ENCODE assay signal across 10 mouse cellular contexts in genomic region chr2:71865022-71865421, GRCm38 (mm10). TPM values are rescaled to one million over a fixed set of nuclear protein-coding genes. Genes with fewer than 3 reads are reported as not detected.
DNase-seq lines count a peak whose midpoint lies in the region.
"Had no signal": no experiment of that assay in that cellular context is flagged by ENCODE, and none has a peak within 500 bp of the region (broad histone marks: within the 10 kb centered on the region; RNA-seq: fewer than 3 reads in every experiment).

No protein-coding gene starts in this region.

- intact Hi-C loops in left cerebral cortex, postnatal 14 days (cut with DNase I) = no loop called here

- DNase-seq in layer of hippocampus, adult 18-20 months (ENCODE audit: low spot score in 2 of 2) = peak; percentile 78 to 89
- DNase-seq in layer of hippocampus, postnatal 10 days (ENCODE audit: low spot score in 2 of 2) = no peak
- DNase-seq in frontal cortex, postnatal 14 days (ENCODE audit: low spot score in 2 of 2) = peak; percentile 50
- peak; percentile 71 to 72 for DNase-seq in left cerebral cortex, postnatal 14 days (ENCODE audit: low spot score in 2 of 2)
- peak; percentile 92 for DNase-seq in telencephalon, adult 2 months (ENCODE audit: low read depth, low spot score)
- no peak for DNase-seq in embryo, embryonic 11 days
- no peak for DNase-seq in gastrocnemius, postnatal 25 days
- DNase-seq in adipocyte (ENCODE audit: low spot score) = no peak
- DNase-seq: cerebellum, adult 11 months; kidney, adult 11 months had no signal

RNA-seq across cellular contexts. Expression of gene Pdk1, which starts 8.0 kb away (rescaled TPM):
- 10 to 100 TPM; 36.9 to 41.9 TPM for total RNA-seq in layer of hippocampus, adult 18-20 months (2021)
- total RNA-seq in layer of hippocampus, postnatal 10 days (2021) = 10 to 100 TPM; 34.2 to 37.4 TPM
- 10 to 100 TPM; 44.3 to 46.0 TPM for total RNA-seq in left cerebral cortex, postnatal 14 days (2021)
- total RNA-seq in gastrocnemius, postnatal 25 days (2021) = 10 to 100 TPM; 58.0 TPM

Comparison
In these comparisons a context has a peak if more than half of its experiments do, and no peak if none do; other contexts are left out.
1. DNase-seq: peak in layer of hippocampus, adult 18-20 months (2 of 2), frontal cortex, postnatal 14 days (2 of 2), left cerebral cortex, postnatal 14 days (2 of 2) and telencephalon, adult 2 months (single experiment); none in layer of hippocampus, postnatal 10 days (0 of 2), embryo, embryonic 11 days (single experiment), gastrocnemius, postnatal 25 days (single experiment) and adipocyte (single experiment).